Mouse (Mus musculus) thymus, adult 2 months (tissue): Measurements from ENCODE around the gene Fut11.

Experiments used
- CTCF ChIP-seq: fragments of 200-500 bp; IDR thresholded peaks from 2 replicates; pipeline ENCODE4 v1.5.1; 2012; ENCODE audit warnings: mild to moderate bottlenecking, control low read depth, low read length, moderate library complexity, borderline replicate concordance; ENCODE audit not compliant: control insufficient read depth, poor library complexity, insufficient read depth; ENCODE audit errors: extremely low read depth
- POLR2A ChIP-seq: fragments of 200-500 bp; IDR thresholded peaks from 2 replicates; pipeline ENCODE4 v1.6.1; 2012; ENCODE audit warnings: mild to moderate bottlenecking, low read length, control low read depth, moderate library complexity; ENCODE audit not compliant: control insufficient read depth, poor library complexity, insufficient read depth; ENCODE audit errors: extremely low read depth

DNA sequence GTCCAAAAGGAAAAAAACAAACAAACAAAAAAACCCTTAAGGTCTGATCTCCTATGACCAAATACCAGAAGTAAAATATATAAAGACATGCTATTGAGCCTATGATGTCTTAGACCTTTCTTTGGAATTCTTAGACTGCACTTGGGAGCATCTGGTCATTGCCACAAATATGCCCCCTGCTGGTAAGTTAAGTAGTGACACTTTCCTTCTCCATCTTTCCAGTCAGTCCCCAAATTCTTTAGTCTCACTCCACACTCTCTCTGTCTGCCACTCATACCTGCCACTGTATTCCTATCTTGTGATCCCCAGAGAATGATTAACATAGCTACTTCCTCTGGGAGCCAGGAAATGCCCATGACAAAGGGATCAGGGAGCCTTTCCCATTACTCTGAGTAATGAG is 36.4 kb upstream of the Fut11 start:
- TF ChIP-seq POLR2A (no peak), CTCF (no peak)
